Mouse (Mus musculus) heart, adult 2 months (tissue): ENCODE results near the gene Tmem230. TPM values are rescaled to one million over a fixed set of nuclear protein-coding genes. Genes with fewer than 3 reads are reported as not detected.

ENCODE experiments used
- DNase-seq, 2 experiments: peaks; one replicate each; pipeline ENCODE4 v3.0.0; 2021
- H3K27ac ChIP-seq: fragments of 200-600 bp; 2 replicates; pipeline ENCODE4 v1.8.1; 2022
- H3K27me3 ChIP-seq: fragments of 200-500 bp; 2 replicates; pipeline ENCODE4 v1.6.1; 2012; ENCODE audit warnings: mild to moderate bottlenecking, low read length, inconsistent platforms, mixed read lengths; ENCODE audit not compliant: control insufficient read depth, insufficient read depth
- H3K36me3 ChIP-seq: fragments of 200-500 bp; 2 replicates; pipeline ENCODE4 v1.6.1; 2012; ENCODE audit warnings: low read length, inconsistent platforms; ENCODE audit not compliant: control insufficient read depth, insufficient read depth
- H3K4me1 ChIP-seq: fragments of 200-500 bp; 2 replicates; pipeline ENCODE4 v1.6.1; 2011; ENCODE audit warnings: low read length; ENCODE audit not compliant: control insufficient read depth, insufficient read depth
- H3K4me3 ChIP-seq: fragments of 200-600 bp; 2 replicates; pipeline ENCODE4 v1.8.1; 2022
- H3K79me2 ChIP-seq: fragments of 200-500 bp; replicated peaks from 2 replicates; pipeline ENCODE4 v1.6.1; 2012; ENCODE audit warnings: mild to moderate bottlenecking, inconsistent platforms, low read length, moderate library complexity, mixed read lengths; ENCODE audit not compliant: control insufficient read depth, insufficient read depth
- H3K9ac ChIP-seq: fragments of 200-500 bp; 2 replicates; pipeline ENCODE4 v1.6.1; 2012; ENCODE audit warnings: low read depth, mild to moderate bottlenecking, control low read depth, inconsistent platforms, low read length, mixed read lengths
- CTCF ChIP-seq: fragments of 200-600 bp; IDR thresholded peaks from 2 replicates; pipeline ENCODE4 v1.8.1; 2022; ENCODE audit warnings: antibody characterized with exemption, mild to moderate bottlenecking, moderate library complexity
- EP300 ChIP-seq: fragments of 200-500 bp; IDR thresholded peaks from 2 replicates; pipeline ENCODE4 v1.6.1; 2011; ENCODE audit warnings: low read depth, low read length, control low read depth; ENCODE audit not compliant: insufficient read depth
- POLR2A ChIP-seq: fragments of 200-500 bp; IDR thresholded peaks from 2 replicates; pipeline ENCODE4 v1.6.1; 2011; ENCODE audit warnings: mild to moderate bottlenecking, low read depth, low read length, control low read depth; ENCODE audit not compliant: insufficient read depth
- WGBS: fragments of 180-500 bp; shearing (Covaris S2); methylation state at CpG from one replicate; pipeline ENCODE4 v1.1.7; 2018; 5-methylcytosine and 5-hydroxymethylcytosine counted together
- intact Hi-C: fragments of 180-260 bp; cut with DNase I; formaldehyde crosslinking; loops from one replicate; pipeline ENCODE4 v1.15.1; 2025
- polyA plus RNA-seq: library from polyadenylated mRNA; depleted of rRNA; stranded (reverse); fragments of >200 nt; gene quantifications from 2 replicates; pipeline ENCODE4 v1.2.3, GENCODE M21; 2012
- total RNA-seq, 2 experiments: library from RNA; stranded (reverse); gene quantifications; 2 replicates each; pipeline ENCODE4 v1.2.3; 2021

Tmem230 gene
- total and polyA plus RNA-seq, 3 experiments = 23.1 to 28.0 (median 23.3) TPM

DNA sequence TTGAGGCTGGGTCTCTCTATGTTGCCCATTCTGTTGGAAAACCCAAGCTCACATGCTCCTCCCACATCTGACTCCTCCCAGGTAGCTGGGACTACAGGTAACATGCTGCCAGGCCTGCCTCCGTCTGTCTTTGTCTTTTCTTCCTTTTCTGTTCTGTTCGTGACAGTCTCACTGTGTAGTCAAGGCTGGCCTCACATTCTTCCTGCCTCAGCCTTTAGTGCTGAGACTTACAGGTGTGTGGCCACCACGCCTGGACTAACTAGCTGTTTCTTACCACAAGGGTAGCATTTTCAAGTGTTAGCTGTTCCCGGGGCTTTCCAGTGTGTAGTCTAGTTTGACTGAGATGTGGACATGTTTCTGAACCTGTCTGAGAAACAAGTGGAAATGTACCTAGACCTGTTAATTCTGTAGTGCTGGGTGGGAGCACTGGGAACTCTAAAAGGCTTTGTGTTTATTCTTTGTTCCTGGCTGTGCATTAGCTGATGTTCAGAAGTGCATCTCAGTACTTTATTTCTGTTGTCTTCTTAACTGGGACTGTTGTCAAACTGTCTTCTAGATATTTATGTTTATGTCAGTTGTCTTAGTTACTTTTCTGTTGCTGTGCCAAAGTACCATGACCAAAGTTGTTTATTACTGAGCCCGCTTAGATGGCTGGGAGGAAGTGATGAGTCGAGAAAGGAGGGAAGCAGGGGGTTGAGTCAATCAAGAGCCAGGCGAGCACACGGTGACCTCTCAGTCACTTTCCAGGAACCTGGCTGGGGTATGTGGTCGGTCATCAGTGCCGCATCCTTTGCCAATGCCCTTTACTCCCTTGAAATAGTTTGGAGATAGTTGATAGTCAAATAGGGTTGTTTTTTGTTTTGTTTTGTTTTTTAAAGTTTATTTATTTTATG, 34.2 kb upstream of the Tmem230 start:
- no peak for TF ChIP-seq CTCF
- TF ChIP-seq EP300 = 0 out of 2 replicates have a peak, but pooled peaks have one; percentile 13
- Histone ChIP-seq H3K27me3 (no peaks in the 10 kb centered on the region), H3K4me3 (no peak overlapping the region), H3K4me1 (peaks cover 42% of the 10 kb centered on the region), H3K79me2 (0 out of 2 replicates have a peak, but pooled peaks cover 3% of the 10 kb centered on the region), H3K9ac (no peak overlapping the region), H3K27ac (peak overlapping the region; percentile 98), H3K36me3 (peaks cover 43% of the 10 kb centered on the region)
- intact Hi-C loops = loop anchor here (2.0 kb wide), 1 partner anchor 17 kb away; no protein-coding TSS in a partner anchor
- WGBS = 29% methylated on average over 10 of the region's 10 CpGs
- peak in 1 of 2 experiments; percentile 31 for DNase-seq

DNA sequence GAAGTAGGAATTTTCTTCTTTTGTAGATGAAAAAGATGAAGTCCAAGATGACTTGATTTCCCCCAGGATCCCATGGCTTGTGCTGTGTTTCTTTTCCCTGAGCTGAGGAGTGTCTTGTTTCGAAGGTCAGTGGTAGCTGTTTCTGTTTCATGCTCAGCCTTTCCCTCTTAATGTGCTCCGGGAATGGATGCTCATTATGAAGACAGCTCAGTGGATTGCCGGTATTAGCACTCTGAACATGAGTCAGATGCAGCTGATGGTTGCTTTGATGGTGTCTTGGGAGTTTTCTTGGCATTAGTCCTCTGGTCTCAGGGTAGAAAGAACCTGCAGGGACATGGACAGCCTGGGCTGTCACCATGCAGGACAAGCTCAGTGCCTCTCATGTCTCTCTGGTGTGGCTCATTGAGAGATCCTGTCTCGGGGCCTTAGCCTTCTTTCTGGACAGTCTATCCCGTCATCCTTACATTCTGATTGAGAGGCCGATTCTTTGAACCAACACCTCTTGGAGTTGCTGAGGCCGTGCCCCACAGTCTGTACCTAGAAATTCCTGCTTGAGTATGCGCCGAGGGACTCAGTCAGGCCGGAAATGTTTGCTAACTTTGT, 33.0 kb upstream of the Tmem230 start:
- Histone ChIP-seq H3K4me1 (peaks cover 43% of the 10 kb centered on the region), H3K79me2 (peaks cover 6% of the 10 kb centered on the region), H3K27me3 (no peaks in the 10 kb centered on the region), H3K4me3 (no peak overlapping the region), H3K9ac (no peak overlapping the region), H3K36me3 (peaks cover 40% of the 10 kb centered on the region), H3K27ac (peak overlapping the region; percentile 98)
- no peak for DNase-seq
- WGBS = 76% methylated on average over 10 of the region's 10 CpGs
- intact Hi-C loops = loop anchor here (2.0 kb wide), 1 partner anchor 16 kb away; no protein-coding TSS in a partner anchor
- TF ChIP-seq CTCF = no peak
- TF ChIP-seq POLR2A = no peak
- TF ChIP-seq EP300 = no peak

DNA sequence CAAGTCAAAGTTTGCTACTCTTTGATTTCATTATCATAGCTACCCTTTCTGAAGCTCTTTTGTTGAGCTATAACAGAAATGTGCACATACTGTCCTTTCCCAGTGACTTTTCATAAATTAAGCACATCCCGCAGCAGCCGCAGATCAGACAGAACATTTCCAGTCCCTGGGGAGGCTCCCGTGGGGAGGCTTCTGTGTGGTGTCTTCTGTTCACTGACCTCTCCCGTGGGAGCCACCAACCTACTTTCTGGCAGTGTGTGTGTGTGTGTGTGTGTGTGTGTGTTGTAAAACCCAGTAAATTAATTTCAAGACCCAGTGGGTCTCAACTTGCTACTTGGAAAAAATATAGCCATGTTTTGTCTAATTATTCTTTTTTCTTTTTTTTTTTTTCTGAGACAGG, 32.4 kb upstream of the Tmem230 start:
- intact Hi-C loops = loop anchor here (2.0 kb wide), 1 partner anchor 15 kb away; no protein-coding TSS in a partner anchor
- 39% methylated on average over 4 of the region's 4 CpGs for WGBS
- H3K79me2 ChIP-seq = peaks cover 9% of the 10 kb centered on the region
- DNase-seq = peak in 1 of 2 experiments; percentile 41
- peaks cover 42% of the 10 kb centered on the region for H3K36me3 ChIP-seq
- H3K9ac ChIP-seq = no peak overlapping the region
- TF ChIP-seq POLR2A = no peak
- no peak for TF ChIP-seq CTCF
- no peak for TF ChIP-seq EP300
- no peaks in the 10 kb centered on the region for H3K27me3 ChIP-seq
- peaks cover 38% of the 10 kb centered on the region for H3K4me1 ChIP-seq
- no peak overlapping the region for H3K4me3 ChIP-seq
- H3K27ac ChIP-seq = peak overlapping the region; percentile 98

DNA sequence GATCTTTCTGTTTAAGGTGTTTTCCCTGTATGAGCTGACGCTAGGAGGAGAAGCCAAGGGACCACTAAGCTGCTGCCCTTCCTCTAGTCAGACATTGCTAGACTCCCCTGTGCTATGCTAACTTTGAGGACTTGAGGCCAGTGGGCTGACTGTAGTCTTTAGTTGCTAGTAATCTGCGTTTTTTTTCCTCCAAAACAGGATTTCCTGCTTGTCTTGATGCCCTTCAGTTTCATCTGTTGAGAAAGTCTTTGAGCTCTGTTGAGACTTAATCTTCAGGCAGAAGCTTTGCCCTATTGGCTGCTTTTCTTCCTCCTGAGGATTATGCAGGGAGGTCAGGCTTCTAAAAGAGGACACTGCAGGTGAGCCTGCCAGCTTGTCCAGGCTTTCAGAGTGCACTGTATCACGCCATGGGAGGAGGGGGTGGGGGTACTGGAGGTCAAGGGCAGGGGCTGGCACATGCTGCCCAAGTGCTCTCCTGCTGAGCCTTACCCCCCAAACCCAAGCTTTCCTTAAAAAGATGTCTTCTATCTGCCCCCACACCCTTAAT, 31.8 kb upstream of the Tmem230 start:
- peak overlapping the region; percentile 98 for H3K27ac ChIP-seq

DNA sequence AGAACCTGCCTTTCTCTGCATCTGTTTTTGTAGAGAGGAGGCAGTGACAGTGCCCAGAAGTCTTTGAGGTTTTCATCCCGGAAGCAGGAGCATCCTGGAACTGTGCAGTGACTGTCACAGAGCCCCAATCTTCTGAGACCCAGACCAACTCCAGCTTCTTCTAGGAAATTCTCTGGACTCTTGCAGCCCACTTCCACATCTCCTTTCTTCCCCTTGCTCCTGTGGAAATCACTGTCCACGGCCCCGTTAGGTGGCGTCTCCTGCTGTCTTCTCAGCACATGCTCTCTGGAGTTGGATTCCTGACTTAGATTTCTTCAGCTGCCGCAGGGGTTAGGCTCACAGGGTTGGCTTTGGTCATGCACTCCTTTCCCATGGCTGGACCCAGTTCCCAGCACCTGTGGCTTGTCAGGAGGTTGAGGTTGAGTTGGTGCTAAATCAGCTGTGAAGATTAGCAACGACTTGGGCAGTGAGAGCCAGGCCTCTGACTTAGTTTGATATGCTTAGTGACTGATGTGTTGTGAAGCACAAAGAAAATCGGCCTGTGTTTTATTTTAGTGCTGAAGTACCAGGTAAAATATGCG, 30.8 kb upstream of the Tmem230 start:
- Histone ChIP-seq H3K27me3 (no peaks in the 10 kb centered on the region), H3K36me3 (peaks cover 36% of the 10 kb centered on the region), H3K79me2 (peaks cover 13% of the 10 kb centered on the region), H3K4me1 (peaks cover 31% of the 10 kb centered on the region), H3K27ac (peak overlapping the region; percentile 3; the same call in 1 of the 2 replicates), H3K4me3 (no peak overlapping the region), H3K9ac (no peak overlapping the region)
- intact Hi-C loops = no loop called here
- no peak for DNase-seq
- 42% methylated on average over 8 of the region's 8 CpGs for WGBS
- TF ChIP-seq CTCF = no peak
- no peak for TF ChIP-seq EP300
- TF ChIP-seq POLR2A = no peak

More for the DNA sequence above, 31.8 kb upstream of the Tmem230 start:
- Histone ChIP-seq H3K36me3 (peaks cover 42% of the 10 kb centered on the region), H3K79me2 (peaks cover 9% of the 10 kb centered on the region), H3K4me3 (no peak overlapping the region), H3K4me1 (peaks cover 37% of the 10 kb centered on the region), H3K9ac (peak overlapping the region; percentile 47), H3K27me3 (no peaks in the 10 kb centered on the region)
- 38% methylated on average over 3 of the region's 3 CpGs for WGBS
- TF ChIP-seq EP300 (no peak), POLR2A (no peak), CTCF (no peak)
- intact Hi-C loops = no loop called here
- no peak for DNase-seq
